Mouse (Mus musculus) 3T3-L1 (cell line): Measurements from ENCODE around the gene Nme6.
A peak's percentile ranks its signal among the peaks of the same experiment; 100 is the strongest.
"Not testable (repeated sequence)": the region's sequence is repeated elsewhere in the genome, so short reads cannot be mapped to it uniquely, and the experiment has no call there.

Experiments used
- DNase-seq: peaks from one replicate; pipeline ENCODE4 v3.0.0-alpha.2; 2015; ENCODE audit warnings: low read depth, low spot score

The Nme6 gene

DNA sequence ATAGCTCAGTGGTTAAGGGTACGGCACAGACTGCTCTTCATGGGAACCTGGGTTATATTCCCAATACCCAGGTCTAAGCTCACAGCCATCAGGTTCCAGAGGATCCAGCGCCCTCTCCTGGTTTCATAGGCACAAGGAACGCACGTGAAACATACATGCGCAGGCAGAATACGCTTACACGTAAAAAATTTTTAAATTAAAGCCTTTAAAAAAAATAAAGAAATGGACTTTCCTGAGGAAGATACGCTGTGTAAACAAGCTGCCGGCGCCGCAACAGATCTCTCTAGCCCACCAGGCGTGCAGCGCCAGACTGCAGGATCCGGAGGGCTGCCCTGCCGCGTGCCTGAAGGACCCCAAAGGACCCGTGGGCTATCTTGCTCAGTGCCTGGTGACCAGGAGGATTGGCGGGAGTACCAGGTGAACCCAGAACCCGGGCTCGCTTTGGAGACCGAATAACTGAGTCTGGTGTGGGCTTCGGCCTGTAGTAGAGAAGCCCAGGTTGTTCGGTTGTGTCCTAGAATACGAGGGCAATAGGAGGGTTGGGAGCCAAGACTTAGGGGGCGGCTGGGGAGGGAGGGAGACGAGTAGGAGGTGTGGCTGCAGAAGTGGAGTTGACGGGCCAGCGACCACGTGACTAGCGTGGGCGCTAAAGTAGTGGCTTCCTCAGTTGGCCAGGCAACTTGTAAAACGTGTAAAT, at the start of gene Nme6:
Gene Nme6 (plus strand): TSS at position 359 of the 697 bp plus-strand sequence.
- peak; percentile 86 for DNase-seq

DNA sequence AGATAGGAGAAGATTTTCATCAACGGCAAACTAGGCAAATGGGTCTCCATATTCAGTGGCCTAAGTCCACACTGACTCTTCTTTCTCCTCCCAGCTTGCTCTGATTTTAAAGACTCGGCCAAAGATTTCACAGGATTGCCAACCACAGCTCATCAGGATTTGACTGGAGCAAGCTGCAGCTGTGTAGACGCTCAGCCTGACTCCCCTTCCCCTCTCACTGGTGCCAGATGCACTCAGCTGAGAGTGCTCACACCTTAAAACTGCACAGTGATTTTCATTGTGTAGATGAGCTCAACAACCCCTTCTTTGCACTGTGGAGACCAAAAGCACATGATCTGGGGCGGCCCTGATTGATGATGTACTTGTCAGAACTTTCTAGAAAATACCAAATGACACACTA, 42.0 kb upstream of the Nme6 start, which contains the start of gene Fbxw27:
Gene Fbxw27 (minus strand): TSS at position 101 of the 400 bp plus-strand sequence.
- not testable (repeated sequence) for DNase-seq

DNA sequence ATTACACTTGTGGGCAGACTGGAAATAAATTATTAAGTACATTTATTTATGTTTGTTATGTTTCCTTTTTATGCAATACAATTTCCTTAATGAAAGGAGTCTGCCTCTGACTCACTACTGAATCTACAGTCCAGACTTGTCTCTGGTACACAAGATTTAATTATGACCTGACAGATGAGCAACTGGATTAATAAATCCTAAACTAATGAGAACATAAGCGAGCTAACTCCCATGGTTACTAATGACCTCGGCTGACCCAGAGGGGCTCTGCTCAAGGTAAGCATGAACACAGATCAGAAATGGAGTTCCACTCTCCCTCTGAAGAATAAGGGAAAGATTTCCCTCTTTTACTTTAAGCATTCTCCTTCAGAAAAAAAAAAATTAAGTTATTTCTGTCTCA, 37.3 kb upstream of the Nme6 start:
- DNase-seq = no peak

DNA sequence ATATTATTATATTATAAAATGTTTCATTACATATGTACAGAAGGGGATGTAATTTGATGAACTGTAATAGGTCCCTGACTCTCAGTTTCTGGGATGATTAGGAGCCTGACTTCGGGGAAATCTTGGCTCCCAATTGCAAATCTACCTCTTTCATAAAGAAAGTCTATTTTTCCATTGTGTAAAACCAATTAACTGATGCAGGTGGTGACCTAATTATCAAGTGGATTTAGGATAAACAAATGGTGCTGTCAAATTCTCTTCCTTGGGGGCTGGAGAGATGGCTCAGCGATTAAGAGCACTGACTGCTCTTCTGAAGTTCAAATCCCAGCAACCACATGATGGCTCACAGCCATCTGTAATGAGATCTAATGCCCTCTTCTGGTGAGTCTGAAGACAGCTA, 36.7 kb upstream of the Nme6 start:
- DNase-seq = no peak

DNA sequence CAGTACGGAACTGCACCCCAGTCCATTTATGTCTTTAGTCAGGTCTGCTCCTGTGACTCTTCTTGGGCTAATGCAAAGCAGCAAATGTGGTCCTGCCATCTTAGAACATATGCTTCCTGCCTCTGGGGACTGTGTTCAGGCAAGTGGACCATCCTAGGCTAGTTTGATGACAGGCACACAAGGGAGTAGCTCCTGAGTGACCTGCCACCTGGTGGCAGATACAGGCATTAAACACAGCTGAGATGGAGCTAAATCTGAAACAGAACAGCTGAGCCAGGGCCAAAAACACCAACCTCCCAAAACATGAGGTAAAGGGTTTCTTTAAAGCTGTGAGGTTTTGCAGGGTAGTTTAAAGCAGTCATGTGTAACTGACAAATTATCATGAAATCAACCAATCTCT, 34.5 kb upstream of the Nme6 start:
- peak; percentile 65 for DNase-seq

DNA sequence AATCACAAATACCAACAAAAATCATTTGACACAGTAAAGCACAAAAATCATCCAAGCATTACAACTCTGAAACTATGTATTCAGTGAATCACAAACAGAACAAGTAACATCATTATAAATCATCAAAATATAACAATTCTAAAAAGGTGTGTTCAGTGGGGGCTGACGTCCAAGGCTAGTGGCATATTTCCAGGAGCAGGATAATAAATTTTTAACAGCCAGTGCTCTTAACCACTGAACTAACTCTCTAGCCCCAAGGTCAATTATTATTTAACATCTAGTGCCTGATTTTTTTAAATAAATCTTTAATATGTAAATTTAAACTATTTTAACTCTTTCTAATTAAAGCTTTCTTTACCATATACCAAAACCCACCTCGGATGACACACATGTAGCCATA, 27.0 kb upstream of the Nme6 start:
- DNase-seq = not testable (repeated sequence)

DNA sequence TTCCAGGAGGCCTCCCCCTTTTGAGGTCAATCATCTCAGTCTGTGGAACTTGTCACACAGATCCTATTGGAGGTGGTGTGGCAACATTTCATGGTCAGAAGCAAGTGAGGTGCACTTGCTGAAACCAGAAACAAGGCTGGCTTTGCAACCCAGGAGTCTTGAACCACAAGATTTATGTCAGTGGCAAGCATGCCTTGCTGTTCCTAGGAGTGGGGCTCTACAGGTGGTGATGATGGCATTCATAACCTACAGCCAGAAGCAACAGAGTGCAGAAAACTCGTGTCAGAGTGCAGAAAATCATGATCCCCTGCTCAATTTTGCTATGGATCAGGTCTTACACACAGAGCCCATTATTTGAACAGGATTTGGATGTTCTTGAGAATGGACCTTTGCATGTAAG, 26.3 kb upstream of the Nme6 start:
- no peak for DNase-seq

DNA sequence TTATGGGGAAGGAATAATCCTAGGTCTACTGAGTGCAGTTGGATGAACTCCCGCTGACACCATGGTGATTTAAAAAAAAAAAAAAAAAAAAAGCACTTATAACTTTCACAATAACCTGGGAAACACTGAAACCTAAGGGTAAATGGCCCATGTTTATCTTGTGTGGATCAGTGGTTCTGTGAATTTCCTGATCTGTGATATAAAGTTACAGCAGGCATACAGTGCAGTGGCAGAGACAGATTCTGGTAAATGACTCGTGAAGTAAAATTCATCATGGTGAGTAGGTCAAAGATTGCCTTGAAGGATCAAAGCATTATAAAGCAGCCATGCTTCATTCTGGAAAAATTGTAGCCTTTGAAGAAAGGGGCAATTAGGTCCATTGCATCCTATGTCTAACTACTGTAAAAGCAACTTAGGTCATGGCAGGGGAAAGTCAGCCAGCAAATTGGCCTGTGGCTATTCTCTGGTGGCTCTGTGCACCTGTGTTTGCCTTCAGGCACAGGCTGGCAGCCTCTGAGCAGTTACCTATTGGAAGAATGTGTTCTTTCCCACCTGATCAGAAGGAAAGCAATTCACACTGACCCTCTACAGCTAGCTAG, 25.8 kb upstream of the Nme6 start:
- no peak for DNase-seq

DNA sequence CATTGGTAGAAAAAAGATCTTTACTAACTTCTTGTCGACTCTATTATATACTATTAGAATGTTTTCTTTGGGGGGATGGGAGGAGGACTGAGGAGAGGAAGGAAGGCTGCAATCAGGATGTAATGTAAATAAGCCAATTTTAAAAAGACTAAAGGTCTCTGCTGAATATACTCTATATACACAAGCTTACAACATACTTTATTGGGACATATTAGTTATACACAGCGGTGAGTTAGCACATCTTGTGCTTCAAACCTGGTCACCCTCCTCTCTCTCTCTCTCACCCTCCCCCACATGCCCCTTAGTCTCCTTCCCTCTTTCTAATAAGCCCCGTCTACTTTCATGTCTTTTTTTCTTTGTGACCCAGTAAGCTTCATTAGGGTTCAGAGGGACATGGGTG, 24.7 kb upstream of the Nme6 start:
- DNase-seq = no peak

DNA sequence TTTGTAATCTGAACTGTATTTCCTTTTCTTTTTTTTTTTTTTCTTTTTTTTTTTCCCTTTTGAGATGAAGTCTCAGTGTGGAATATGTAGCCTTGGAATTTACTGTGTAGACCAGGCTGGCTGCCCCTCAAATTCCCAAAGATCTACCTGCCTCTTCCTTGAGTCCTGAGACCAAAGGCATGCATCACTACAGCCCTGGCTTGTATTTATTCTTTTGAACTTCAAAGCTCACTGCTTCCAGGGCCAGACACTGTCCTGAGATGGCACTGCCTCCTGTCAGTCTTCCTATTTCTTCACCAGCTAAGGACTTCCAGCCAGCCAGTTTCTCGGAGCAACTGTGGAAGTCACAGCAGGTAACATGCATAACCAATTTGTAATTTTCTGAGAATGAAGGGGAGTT, 20.6 kb upstream of the Nme6 start, which contains the start of gene Spink8:
Gene Spink8 (plus strand): TSS at position 301 of the 400 bp plus-strand sequence.
- DNase-seq = no peak

DNA sequence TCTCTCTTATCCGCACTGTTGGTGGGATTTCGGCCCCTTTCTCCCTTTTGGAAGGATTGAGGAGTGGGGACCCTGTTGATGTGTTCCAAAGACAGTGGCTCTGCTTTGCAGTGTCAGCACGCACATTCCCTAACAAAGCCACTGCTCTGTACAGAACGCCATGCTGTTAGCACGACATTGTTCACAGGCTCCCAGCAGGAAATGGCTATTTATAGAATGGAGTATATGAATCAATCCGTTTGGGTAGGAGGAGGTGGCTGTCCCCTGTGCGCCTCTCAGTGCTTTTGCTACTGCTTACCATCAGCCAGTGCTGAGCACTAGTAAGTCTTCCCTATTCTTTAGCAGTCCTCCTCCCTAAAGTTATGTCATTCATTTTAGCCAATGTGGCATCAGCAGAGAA, 19.1 kb upstream of the Nme6 start:
- no peak for DNase-seq

DNA sequence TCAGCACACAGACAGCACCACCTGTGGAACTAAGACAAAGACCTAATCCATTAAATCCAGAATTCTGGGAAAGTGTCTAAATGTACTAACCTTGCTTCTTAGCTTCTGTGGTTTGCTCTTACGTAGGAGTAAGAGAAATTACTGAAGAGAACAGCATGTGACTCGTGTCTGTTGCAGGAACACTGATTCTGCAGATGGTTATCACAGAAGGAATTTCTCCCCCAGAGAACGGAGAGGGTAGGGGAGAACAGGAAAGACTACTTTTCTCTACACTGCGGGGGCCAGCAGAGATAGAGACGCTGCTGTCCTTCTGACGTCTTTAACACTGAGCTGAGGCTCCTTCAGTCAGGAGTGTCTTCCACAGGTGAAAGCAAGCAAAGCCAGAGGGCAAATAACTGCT, 16.2 kb upstream of the Nme6 start:
- no peak for DNase-seq

DNA sequence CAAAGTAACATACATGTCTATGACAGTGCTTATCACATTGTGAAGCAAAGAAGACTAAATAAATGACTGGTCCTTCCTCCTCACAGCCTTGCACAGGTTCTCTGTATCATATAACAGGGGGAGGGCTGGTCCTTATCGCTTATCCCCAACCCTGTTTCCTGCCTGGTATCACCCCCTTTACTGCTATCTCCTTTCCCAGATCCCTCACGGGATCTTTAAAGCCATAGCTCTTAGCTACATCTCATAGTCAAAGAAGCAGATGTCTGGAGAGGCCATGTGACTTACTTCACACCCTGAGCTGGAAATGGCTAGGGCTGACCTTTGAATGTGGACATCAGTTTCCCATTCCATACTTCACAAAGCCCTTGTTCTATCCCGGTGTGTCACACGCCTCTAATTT, 6.8 kb upstream of the Nme6 start:
- no peak for DNase-seq

DNA sequence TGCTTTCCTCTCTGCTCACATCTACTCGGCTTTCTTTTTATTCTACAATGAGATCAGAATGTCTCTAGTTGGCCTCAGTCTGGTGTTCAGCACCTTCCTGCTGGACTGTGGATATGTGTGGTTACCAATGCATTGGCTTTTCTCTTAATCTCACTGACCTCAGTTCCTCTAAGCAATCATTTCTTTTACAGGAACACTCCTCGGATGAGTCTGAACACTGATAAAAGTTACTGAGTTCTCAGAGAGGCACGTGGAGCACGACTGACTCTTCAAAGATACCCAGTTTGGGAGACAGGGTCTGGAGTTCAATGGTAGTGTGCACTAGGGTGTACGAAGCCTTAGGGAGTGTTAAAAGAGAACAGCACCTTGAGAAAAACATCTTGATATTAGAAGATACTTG, 6.4 kb upstream of the Nme6 start:
- DNase-seq = no peak

DNA sequence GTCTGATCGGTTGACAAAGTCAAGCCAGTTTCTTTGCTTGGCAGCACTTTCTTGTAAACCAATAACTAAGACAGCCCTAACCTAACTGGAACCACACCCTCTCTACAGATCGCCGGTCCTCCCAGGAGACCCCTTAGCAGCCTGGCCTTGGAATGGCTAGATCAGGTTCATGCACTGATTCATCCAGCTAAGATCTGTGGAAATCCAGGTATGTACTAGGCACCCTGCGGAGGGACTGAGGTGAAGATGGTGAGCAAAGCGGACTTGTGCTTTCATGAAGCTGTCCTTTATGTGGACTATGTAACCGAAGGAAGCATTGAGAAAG, 501 bp downstream of the Nme6 start:
- DNase-seq = no peak

DNA sequence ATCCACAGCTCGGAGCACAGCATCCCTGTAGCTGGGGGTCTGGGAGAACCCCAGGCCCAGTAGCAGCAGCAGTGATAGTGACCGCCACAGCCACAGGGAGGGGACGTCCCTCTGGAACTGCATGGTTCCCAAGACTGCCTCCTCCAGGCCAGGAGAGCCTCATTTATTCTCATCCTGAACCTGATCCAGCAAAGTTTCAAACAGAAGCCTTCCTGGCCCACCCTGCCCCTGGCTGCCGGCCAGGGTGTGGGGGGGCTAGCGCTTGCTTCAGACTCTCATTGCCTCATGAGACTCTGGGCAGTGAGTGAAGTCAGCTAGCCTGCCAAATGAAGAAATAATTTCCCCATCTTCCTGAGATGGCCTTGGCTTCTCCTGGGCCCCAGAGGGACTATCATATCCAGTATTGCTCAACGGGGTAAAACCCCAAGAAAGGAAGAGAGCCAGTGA, 16.8 kb downstream of the Nme6 start, which contains the start of gene Camp:
Gene Camp (minus strand): TSS at position 306 of the 447 bp plus-strand sequence.
- DNase-seq = peak; percentile 75

DNA sequence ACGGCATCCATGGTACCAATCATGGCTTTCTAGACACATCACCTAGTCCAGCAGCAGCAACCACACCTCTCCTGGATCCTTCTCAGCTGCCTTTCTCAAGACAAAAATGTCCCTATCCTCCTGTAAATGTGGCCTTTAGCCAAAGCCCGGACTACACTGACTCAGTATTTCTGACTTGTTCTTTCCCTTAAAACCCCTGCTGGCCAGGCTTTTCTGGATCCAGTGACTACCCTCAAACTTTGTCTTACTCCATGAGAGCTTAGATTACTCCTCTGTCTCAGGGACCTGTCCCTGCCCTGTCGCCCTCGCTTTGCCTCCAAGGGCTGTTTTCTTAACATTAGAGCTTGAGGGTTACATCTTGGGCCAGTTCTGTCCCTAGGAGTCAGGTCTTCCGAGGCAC, 17.6 kb downstream of the Nme6 start:
- DNase-seq = peak; percentile 40

DNA sequence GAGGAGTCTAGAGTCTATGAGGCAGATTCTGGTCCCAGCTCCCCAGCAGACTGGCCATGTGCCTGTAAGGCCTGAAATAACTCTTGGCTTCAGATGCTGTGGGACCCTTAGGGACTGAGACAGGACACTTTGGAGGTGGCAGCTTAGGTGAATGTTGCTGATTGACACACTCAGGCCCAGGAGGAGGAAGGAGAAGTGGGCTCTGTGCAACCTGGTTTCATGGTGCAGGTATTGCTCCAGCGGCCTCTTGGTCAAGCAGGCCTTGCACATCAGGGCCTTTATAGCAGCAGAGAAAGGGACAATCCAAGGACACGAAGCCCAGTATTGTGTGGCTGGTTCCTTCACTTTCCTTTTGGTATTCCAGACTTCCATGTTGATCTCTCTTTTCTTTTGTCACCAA, 21.8 kb downstream of the Nme6 start:
- DNase-seq = no peak

DNA sequence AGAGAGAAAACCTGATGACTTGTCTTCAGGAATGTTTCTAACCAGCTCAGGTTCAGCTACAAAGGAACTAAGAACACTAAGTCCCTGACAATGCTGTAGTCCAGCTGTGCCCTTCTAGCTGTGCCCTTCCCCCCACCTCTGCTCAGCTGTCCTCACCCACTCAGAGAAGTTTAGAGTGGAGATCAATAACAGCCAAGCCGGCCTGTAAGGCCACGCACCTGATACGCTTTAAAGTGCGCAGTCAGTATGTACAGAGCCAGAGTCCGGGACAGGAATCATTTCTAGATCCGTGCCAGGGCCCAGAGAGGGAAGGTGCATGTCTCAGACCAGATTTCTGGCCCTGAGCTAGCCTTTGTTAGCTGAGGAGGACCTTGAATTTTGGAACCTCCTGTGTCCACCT, 23.4 kb downstream of the Nme6 start:
- no peak for DNase-seq

DNA sequence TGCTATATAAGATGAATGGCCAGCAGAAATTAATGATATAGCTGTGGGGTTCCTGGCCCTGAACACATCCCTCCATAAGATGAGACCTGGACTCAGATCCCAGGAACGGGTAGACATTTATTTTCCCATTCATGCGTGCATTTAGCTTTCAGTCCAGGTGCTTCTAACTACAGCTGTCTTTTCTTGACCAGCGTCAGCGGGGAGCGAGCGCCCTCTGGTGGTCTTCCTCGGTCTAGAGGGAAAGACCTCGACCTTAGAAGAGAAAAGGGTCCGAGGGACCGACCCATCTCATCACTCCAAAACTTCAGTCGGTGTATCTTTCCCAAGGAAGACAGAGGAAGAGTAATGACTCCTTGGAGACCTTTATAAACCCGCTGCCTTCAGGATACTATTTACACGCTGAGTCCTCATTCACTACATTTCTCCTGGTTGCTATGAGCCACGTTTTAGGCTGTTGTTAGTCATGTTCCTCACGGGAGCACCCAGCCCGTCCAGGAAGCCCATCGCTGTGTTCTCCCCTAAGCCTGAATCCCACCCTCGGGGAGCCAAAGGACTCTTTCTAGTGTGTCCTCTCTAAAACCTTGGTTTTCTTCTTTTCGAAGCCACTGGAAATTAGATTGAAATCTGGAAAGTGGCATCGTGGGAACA, 30.0 kb downstream of the Nme6 start:
- DNase-seq = peak; percentile 83

DNA sequence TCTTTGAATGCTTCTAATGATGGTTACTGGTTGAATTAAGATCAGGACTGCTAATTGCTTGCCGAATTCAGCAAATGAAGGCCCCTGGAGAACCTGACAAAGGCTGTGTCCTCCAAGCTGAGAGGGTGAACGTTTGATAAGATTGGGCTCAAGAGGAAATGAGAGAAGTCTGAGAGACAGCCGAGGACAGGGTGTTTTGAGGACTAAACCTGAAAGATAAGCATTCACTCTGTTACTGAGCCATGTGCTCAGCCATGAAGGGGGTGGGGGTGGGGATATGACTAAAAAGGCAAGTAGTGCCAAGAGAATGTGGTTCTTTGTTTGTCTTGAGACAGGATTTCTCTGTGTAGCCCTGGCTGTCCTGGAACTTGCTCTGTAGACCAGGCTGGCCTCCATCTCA, 30.5 kb downstream of the Nme6 start:
- DNase-seq = peak; percentile 36

DNA sequence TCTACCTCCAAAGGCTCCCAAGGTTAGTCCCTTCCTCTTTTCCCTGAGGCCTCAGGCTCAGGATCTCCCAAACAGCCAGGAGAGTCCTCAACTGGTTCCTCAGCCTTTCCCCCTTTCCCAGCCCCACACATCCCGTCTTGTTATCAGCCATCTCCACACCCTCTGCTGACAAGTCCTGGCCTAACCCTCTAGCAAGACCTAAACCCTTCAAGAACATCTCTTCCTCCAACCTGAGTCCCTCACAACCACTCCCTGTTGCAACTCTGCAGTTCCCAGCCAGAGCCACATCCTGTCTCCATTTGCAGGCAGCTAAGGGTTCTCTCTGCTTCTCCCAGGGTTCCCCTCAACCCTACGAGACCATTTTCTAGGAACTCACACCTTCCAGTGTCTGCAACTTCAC, 33.7 kb downstream of the Nme6 start:
- DNase-seq = no peak

DNA sequence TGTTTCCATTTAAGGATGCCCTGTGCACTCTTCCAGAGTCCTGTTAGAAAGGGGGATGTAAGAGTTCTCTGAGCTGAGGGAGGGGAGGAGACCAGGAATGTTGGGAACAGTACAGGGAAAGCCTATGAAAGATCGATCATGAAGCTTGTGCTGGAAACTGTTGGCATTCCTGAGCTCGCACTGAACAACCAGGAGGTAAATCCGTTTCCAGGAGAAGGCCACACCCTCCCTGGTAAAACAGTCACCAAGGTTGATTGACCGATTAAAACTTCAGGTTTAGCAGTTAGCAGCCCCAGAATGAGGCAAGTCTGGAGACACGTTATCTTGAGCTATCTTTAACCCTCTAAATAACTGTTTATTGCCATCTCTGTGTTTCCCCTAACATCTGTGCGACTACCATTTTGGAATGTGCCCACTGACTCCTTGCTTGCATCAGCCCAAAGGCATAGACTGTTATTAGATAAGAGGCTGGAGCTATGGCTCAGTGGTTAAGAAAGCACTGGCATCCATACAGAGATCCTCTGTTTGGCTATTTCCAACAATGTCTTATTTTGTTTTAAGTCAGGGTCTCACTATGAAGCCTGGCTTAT, 38.5 kb downstream of the Nme6 start:
- DNase-seq = no peak
